Comparison of ENCODE assay signal across 13 mouse cellular contexts in genomic region chr2:149641207-149641606, GRCm38 (mm10).
DNase-seq lines count a peak whose midpoint lies in the region; ATAC-seq and TF ChIP-seq lines count a peak whose summit lies in the region.
"Had no signal": no experiment of that assay in that cellular context is flagged by ENCODE, and none has a peak within 500 bp of the region (broad histone marks: within the 10 kb centered on the region; RNA-seq: fewer than 3 reads in every experiment).

No protein-coding gene starts in this region.

- no peak overlapping the region for H3K4me2 ChIP-seq in limb, embryonic 14.5 days (replicated peaks; ENCODE audit: low read depth, low read length, severe bottlenecking)
- H3K4me2 ChIP-seq in forebrain, embryonic 12.5 days, result no peak overlapping the region
- H3K4me2 ChIP-seq: neural tube, embryonic 13.5 days had no signal

- 80% methylated on average over 3 of the region's 3 CpGs for WGBS in liver, adult 2 months
- WGBS in limb, embryonic 14.5 days, result 82% methylated on average over 3 of the region's 3 CpGs
- 84% methylated on average over 3 of the region's 3 CpGs for WGBS in forebrain, embryonic 12.5 days

- H3K4me3 ChIP-seq in liver, adult 2 months (ENCODE audit: insufficient read depth, low read depth, low read length), result no peak overlapping the region
- no peak overlapping the region for H3K4me3 ChIP-seq in limb, embryonic 14.5 days (replicated peaks; ENCODE audit: low read length)
- no peak overlapping the region for H3K4me3 ChIP-seq in forebrain, embryonic 12.5 days (replicated peaks)
- H3K4me3 ChIP-seq: heart, adult 2 months; neural tube, embryonic 13.5 days had no signal

- no peak overlapping the region for H3K9ac ChIP-seq in liver, adult 2 months (ENCODE audit: low read depth, low read length)
- no peak overlapping the region for H3K9ac ChIP-seq in limb, embryonic 14.5 days (ENCODE audit: low read depth, low read length, severe bottlenecking)
- H3K9ac ChIP-seq in forebrain, embryonic 12.5 days, result no peak overlapping the region
- H3K9ac ChIP-seq: neural tube, embryonic 13.5 days had no signal

- H3K4me1 ChIP-seq in liver, adult 2 months (ENCODE audit: control insufficient read depth, insufficient read depth, low read length), result no peaks in the 10 kb centered on the region
- H3K4me1 ChIP-seq in limb, embryonic 14.5 days (ENCODE audit: control insufficient read depth, insufficient read depth, low read length), result no peaks in the 10 kb centered on the region
- H3K4me1 ChIP-seq in forebrain, embryonic 12.5 days, result no peaks in the 10 kb centered on the region
- H3K4me1 ChIP-seq: neural tube, embryonic 13.5 days had no signal

- intact Hi-C loops in left cerebral cortex, postnatal 4 days (cut with DNase I), result no loop called here

- H3K9me3 ChIP-seq in limb, embryonic 14.5 days (ENCODE audit: control insufficient read depth, low read length), result no peaks in the 10 kb centered on the region
- no peaks in the 10 kb centered on the region for H3K9me3 ChIP-seq in forebrain, embryonic 12.5 days
- H3K9me3 ChIP-seq: neural tube, embryonic 13.5 days had no signal

- H3K27ac ChIP-seq in liver, adult 2 months (replicated peaks; ENCODE audit: insufficient read depth, low read depth, low read length), result no peak overlapping the region
- no peak overlapping the region for H3K27ac ChIP-seq in limb, embryonic 14.5 days (replicated peaks; ENCODE audit: low read depth, low read length)
- H3K27ac ChIP-seq in forebrain, embryonic 12.5 days, result no peak overlapping the region
- H3K27ac ChIP-seq: heart, adult 2 months; neural tube, embryonic 13.5 days had no signal

- TF ChIP-seq CTCF in liver, adult 2 months (IDR thresholded peaks at IDR 0.05; ENCODE audit: low read depth, low read length), result no peak

- no peaks in the 10 kb centered on the region for H3K27me3 ChIP-seq in liver, adult 2 months (ENCODE audit: control insufficient read depth, insufficient read depth, low read length)
- H3K27me3 ChIP-seq in limb, embryonic 14.5 days (ENCODE audit: control insufficient read depth, insufficient read depth, low read length), result no peaks in the 10 kb centered on the region
- no peaks in the 10 kb centered on the region for H3K27me3 ChIP-seq in forebrain, embryonic 12.5 days
- H3K27me3 ChIP-seq: neural tube, embryonic 13.5 days had no signal

- H3K79me2 ChIP-seq in liver, adult 2 months (ENCODE audit: control insufficient read depth, insufficient read depth, low read length), result no peaks in the 10 kb centered on the region

- no peak for ATAC-seq in limb, embryonic 14.5 days (ENCODE audit: low FRiP score, low read depth)
- no peak for ATAC-seq in forebrain, embryonic 12.5 days (ENCODE audit: low FRiP score)
- ATAC-seq: forebrain, embryonic 14.5 days had no signal

- no peaks in the 10 kb centered on the region for H3K36me3 ChIP-seq in liver, adult 2 months (ENCODE audit: control insufficient read depth, insufficient read depth, low read length)
- no peaks in the 10 kb centered on the region for H3K36me3 ChIP-seq in limb, embryonic 14.5 days (ENCODE audit: control insufficient read depth, insufficient read depth, low read length)
- H3K36me3 ChIP-seq in forebrain, embryonic 12.5 days (replicated peaks), result no peaks in the 10 kb centered on the region
- H3K36me3 ChIP-seq: neural tube, embryonic 13.5 days had no signal

- no peak for TF ChIP-seq POLR2A in liver, adult 2 months (IDR thresholded peaks at IDR 0.05; ENCODE audit: extremely low read depth, insufficient read depth, low read length)
- no peak for TF ChIP-seq POLR2A in limb, embryonic 14.5 days (IDR thresholded peaks at IDR 0.05; ENCODE audit: borderline replicate concordance, extremely low read depth, insufficient read depth, insufficient read length)

- DNase-seq in adrenal gland, postnatal 25 days, result peak; percentile 1
- no peak for DNase-seq in adrenal gland, adult 18-20 months (ENCODE audit: low spot score in 2 of 2)
- peak; percentile 5 for DNase-seq in liver, adult 2 months (ENCODE audit: extremely low read depth, low read depth, low spot score)
- DNase-seq in liver, result no peak
- DNase-seq in WW6 (ENCODE audit: low read depth, low spot score), result peak; percentile 3
- DNase-seq in limb, embryonic 14.5 days (ENCODE audit: low spot score), result peak; percentile 81
- no peak for DNase-seq in left cerebral cortex, postnatal 4 days
- DNase-seq: B cell, adult 2 months; cerebellum, postnatal 10 days; heart, adult 2 months had no signal

Comparison
In these comparisons a context has a peak if more than half of its experiments do, and no peak if none do; other contexts are left out.
1. DNase-seq: peak in adrenal gland, postnatal 25 days (single experiment), liver, adult 2 months (single experiment), WW6 (single experiment) and limb, embryonic 14.5 days (single experiment); none in adrenal gland, adult 18-20 months (0 of 2), liver (single experiment) and left cerebral cortex, postnatal 4 days (single experiment).